Mouse (Mus musculus) olfactory bulb, adult 2 months (tissue): ENCODE results near the gene Mtcl1. TPM values are rescaled to one million over a fixed set of nuclear protein-coding genes. Genes with fewer than 3 reads are reported as not detected.

ENCODE experiments used
- H3K27ac ChIP-seq: fragments of 200-500 bp; 2 replicates; pipeline ENCODE4 v1.5.1; 2012; ENCODE audit warnings: low read depth, low read length; ENCODE audit not compliant: insufficient read depth
- H3K4me1 ChIP-seq: fragments of 200-500 bp; 2 replicates; pipeline ENCODE4 v1.6.1; 2012; ENCODE audit warnings: low read length; ENCODE audit not compliant: control insufficient read depth, insufficient read depth
- H3K4me3 ChIP-seq: fragments of 200-500 bp; 2 replicates; pipeline ENCODE4 v1.5.1; 2012; ENCODE audit warnings: mild to moderate bottlenecking, low read depth, low read length, moderate library complexity; ENCODE audit not compliant: insufficient read depth
- CTCF ChIP-seq: fragments of 200-500 bp; IDR thresholded peaks from 2 replicates; pipeline ENCODE4 v1.5.1; 2012; ENCODE audit warnings: low read depth, mild to moderate bottlenecking, low read length, moderate library complexity; ENCODE audit not compliant: insufficient read depth
- POLR2A ChIP-seq: fragments of 200-500 bp; IDR thresholded peaks from 2 replicates; pipeline ENCODE4 v1.6.1; 2012; ENCODE audit warnings: mild to moderate bottlenecking, low read depth, low read length, moderate library complexity; ENCODE audit not compliant: insufficient read depth
- WGBS: fragments of 180-500 bp; shearing (Covaris S2); methylation state at CpG from one replicate; pipeline ENCODE4 v1.1.7; 2018; 5-methylcytosine and 5-hydroxymethylcytosine counted together
- polyA plus RNA-seq: library from polyadenylated mRNA; stranded (reverse); fragments of >200 nt; gene quantifications from 2 replicates; pipeline ENCODE4 v1.2.4, GENCODE M21; 2012; ENCODE audit warnings: low replicate concordance; ENCODE audit not compliant: missing spikeins, insufficient read depth, insufficient read length

The Mtcl1 gene
- polyA plus RNA-seq, 1 experiment: not detected

- 22% methylated on average over 10 of the region's 10 CpGs for WGBS
- TF ChIP-seq POLR2A (no peak), CTCF (no peak)
- H3K27ac ChIP-seq: no peak overlapping the region
- H3K4me3 ChIP-seq: no peak overlapping the region
- H3K4me1 ChIP-seq: peaks cover 8% of the 10 kb centered on the region
These were observed 134.1 kb downstream of the Mtcl1 start for GRCm38 (mm10) chr17:66315451-66315850.

- Histone ChIP-seq H3K27ac (no peak overlapping the region), H3K4me1 (peaks cover 8% of the 10 kb centered on the region), H3K4me3 (no peak overlapping the region)
- WGBS: 29% methylated on average over 13 of the region's 13 CpGs
- no peak for TF ChIP-seq CTCF
- TF ChIP-seq POLR2A: no peak
These were observed 134.8 kb downstream of the Mtcl1 start for GRCm38 (mm10) chr17:66314566-66315285.

DNA sequence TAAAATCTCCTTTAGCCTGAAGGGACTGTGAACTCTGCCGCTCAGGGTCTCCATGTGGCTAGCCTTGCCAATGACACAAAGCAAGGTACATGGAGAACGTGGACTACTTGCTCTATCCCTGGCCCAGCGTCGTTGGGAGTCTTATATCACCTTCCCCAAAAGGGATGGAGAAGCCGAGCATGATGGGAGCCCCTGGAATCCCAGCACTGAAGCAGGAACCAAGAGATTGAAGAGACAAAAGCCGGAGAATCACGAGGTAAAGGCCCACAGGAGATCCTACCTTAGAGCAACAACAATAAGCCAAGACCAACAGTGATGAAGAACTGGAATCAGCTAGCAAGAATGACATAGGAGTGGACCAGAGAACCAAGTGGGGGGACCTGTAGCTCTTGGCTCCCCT lies 147.6 kb downstream of the Mtcl1 start:
- 90% methylated on average over 7 of the region's 7 CpGs for WGBS
- TF ChIP-seq CTCF (no peak), POLR2A (no peak)
- Histone ChIP-seq H3K27ac (no peak overlapping the region), H3K4me3 (no peak overlapping the region), H3K4me1 (no peaks in the 10 kb centered on the region)

DNA sequence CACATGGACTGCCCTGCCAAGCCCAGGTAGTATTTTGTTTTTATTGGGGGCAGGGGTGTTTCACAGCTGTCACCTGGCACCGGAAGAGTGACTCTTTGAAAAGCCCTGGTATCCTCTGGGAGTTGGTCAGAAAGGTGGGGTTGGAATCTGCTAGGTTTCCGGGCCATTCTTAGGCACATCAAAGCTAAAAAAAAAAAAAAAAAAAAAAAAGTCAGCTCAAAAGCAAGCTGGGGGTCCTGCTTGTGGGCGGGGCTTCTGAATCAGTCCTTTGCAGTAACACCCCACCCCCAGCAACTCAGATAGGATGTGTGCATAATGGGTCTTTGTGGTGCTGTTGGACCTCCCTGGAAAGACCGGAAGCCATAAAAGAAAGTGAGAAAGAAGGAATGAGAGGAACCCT lies 148.3 kb downstream of the Mtcl1 start:
- Histone ChIP-seq H3K4me1 (no peaks in the 10 kb centered on the region), H3K27ac (no peak overlapping the region), H3K4me3 (no peak overlapping the region)
- WGBS: 73% methylated on average over 4 of the region's 4 CpGs
- TF ChIP-seq POLR2A: no peak
- no peak for TF ChIP-seq CTCF

GRCm38 (mm10) chr17:66297721-66298120 lies 151.8 kb downstream of the Mtcl1 start:
- H3K4me1 ChIP-seq: no peaks in the 10 kb centered on the region
- 83% methylated on average over 3 of the region's 3 CpGs for WGBS
- H3K27ac ChIP-seq: no peak overlapping the region
- H3K4me3 ChIP-seq: no peak overlapping the region
- TF ChIP-seq CTCF (no peak), POLR2A (no peak)

GRCm38 (mm10) chr17:66293581-66293980 lies 156.0 kb downstream of the Mtcl1 start:
- no peak overlapping the region for H3K4me3 ChIP-seq
- 96% methylated on average over 4 of the region's 4 CpGs for WGBS
- no peak overlapping the region for H3K27ac ChIP-seq
- no peak for TF ChIP-seq POLR2A
- no peak for TF ChIP-seq CTCF
- H3K4me1 ChIP-seq: no peaks in the 10 kb centered on the region

- H3K4me1 ChIP-seq: no peaks in the 10 kb centered on the region
- 89% methylated on average over 4 of the region's 4 CpGs for WGBS
- H3K4me3 ChIP-seq: no peak overlapping the region
These were observed 159.7 kb downstream of the Mtcl1 start for GRCm38 (mm10) chr17:66289894-66290293.

More at GRCm38 (mm10) chr17:66289894-66290293, 159.7 kb downstream of the Mtcl1 start:
- no peak overlapping the region for H3K27ac ChIP-seq
- TF ChIP-seq CTCF: no peak
- no peak for TF ChIP-seq POLR2A

Other genes starting within 250 kb of the Mtcl1 start
- not detected in 2 replicates for gene Rab12, start 70.0 kb upstream of the Mtcl1 start, polyA plus RNA-seq
- not detected in 2 replicates for gene Themis3, start 144.9 kb upstream of the Mtcl1 start, polyA plus RNA-seq